Mouse (Mus musculus): Measurements from ENCODE around the gene Sdcbp2.
A peak's percentile ranks its signal among the peaks of the same experiment; 100 is the strongest.

Sdcbp2 gene

GRCm38 (mm10) chr2:151571873-151572700 is at the start of gene Sdcbp2:
Gene Sdcbp2 (plus strand): TSS chr2:151572622.
- DNase-seq (ENCODE audit: low read depth, low spot score), result no peak

GRCm38 (mm10) chr2:151524324-151525041 is 47.9 kb upstream of the Sdcbp2 start:
- no peak for DNase-seq (ENCODE audit: low read depth, low spot score)

- DNase-seq (ENCODE audit: low read depth, low spot score), result no peak
These were observed 46.9 kb upstream of the Sdcbp2 start for GRCm38 (mm10) chr2:151525520-151525919.

- DNase-seq (ENCODE audit: low read depth, low spot score), result no peak
These were observed 44.4 kb upstream of the Sdcbp2 start for GRCm38 (mm10) chr2:151528066-151528465.

- DNase-seq (ENCODE audit: low read depth, low spot score), result no peak
These were observed 43.3 kb upstream of the Sdcbp2 start for GRCm38 (mm10) chr2:151529169-151529568.

- no peak for DNase-seq (ENCODE audit: low read depth, low spot score)
These were observed 41.8 kb upstream of the Sdcbp2 start for GRCm38 (mm10) chr2:151530378-151531230.

GRCm38 (mm10) chr2:151533632-151534031 is 38.8 kb upstream of the Sdcbp2 start:
- DNase-seq (ENCODE audit: low read depth, low spot score), result no peak

GRCm38 (mm10) chr2:151535961-151536617 is 36.3 kb upstream of the Sdcbp2 start:
- DNase-seq (ENCODE audit: low read depth, low spot score), result no peak

GRCm38 (mm10) chr2:151536618-151536974 is 35.8 kb upstream of the Sdcbp2 start:
- no peak for DNase-seq (ENCODE audit: low read depth, low spot score)

GRCm38 (mm10) chr2:151538646-151539045 is 33.8 kb upstream of the Sdcbp2 start:
- no peak for DNase-seq (ENCODE audit: low read depth, low spot score)

- DNase-seq (ENCODE audit: low read depth, low spot score), result peak; percentile 82
These were observed 29.9 kb upstream of the Sdcbp2 start, which contains the start of gene Fkbp1a for GRCm38 (mm10) chr2:151542323-151543062. Gene Fkbp1a (plus strand): TSS chr2:151542483.

GRCm38 (mm10) chr2:151543063-151543895 is 29.1 kb upstream of the Sdcbp2 start:
- DNase-seq (ENCODE audit: low read depth, low spot score), result no peak

GRCm38 (mm10) chr2:151544673-151545072 is 27.7 kb upstream of the Sdcbp2 start:
- no peak for DNase-seq (ENCODE audit: low read depth, low spot score)

- DNase-seq (ENCODE audit: low read depth, low spot score), result no peak
These were observed 25.9 kb upstream of the Sdcbp2 start for GRCm38 (mm10) chr2:151546571-151546970.

GRCm38 (mm10) chr2:151549615-151550121 is 22.8 kb upstream of the Sdcbp2 start:
- no peak for DNase-seq (ENCODE audit: low read depth, low spot score)

GRCm38 (mm10) chr2:151562930-151563921 is 9.2 kb upstream of the Sdcbp2 start:
- DNase-seq (ENCODE audit: low read depth, low spot score), result no peak

- no peak for DNase-seq (ENCODE audit: low read depth, low spot score)
These were observed 8.4 kb upstream of the Sdcbp2 start for GRCm38 (mm10) chr2:151564006-151564405.

GRCm38 (mm10) chr2:151564986-151565385 is 7.4 kb upstream of the Sdcbp2 start:
- no peak for DNase-seq (ENCODE audit: low read depth, low spot score)

Data from WW6 (cell line).